Mouse (Mus musculus): Measurements from ENCODE around the gene Krtap3-1.

- TF ChIP-seq POLR2A (IDR thresholded peaks at IDR 0.05; ENCODE audit: low read depth, low read length), result no peak
- no peak for TF ChIP-seq CTCF (IDR thresholded peaks at IDR 0.05; ENCODE audit: extremely low read depth, insufficient read depth, insufficient read length, insufficient replicate concordance)
Observed at GRCm38 (mm10) chr11:99556753-99557152, 9.7 kb downstream of the Krtap3-1 start, which contains the start of gene Krtap3-2.
